Mouse (Mus musculus) intestine, postnatal 0 days (tissue): Measurements from ENCODE around the gene Rnaseh2a. TPM values are rescaled to one million over a fixed set of nuclear protein-coding genes. Genes with fewer than 3 reads are reported as not detected.

Source experiments
- ATAC-seq: fragments of 200-750 bp; cut with Nextera tagmentation; 2 replicates; pipeline ENCODE4 v1.8.0; 2017; ENCODE audit warnings: mild to moderate bottlenecking, moderate TSS enrichment, moderate library complexity
- H3K27ac ChIP-seq: fragments of 300-500 bp; sonication (generic); 2 replicates; pipeline ENCODE4 v1.5.1; 2014; ENCODE audit warnings: mild to moderate bottlenecking, low read depth, low read length, moderate library complexity
- H3K27me3 ChIP-seq: fragments of 300-500 bp; sonication (generic); replicated peaks from 2 replicates; pipeline ENCODE4 v1.6.1; 2014; ENCODE audit warnings: low read length, mixed read lengths; ENCODE audit not compliant: control insufficient read depth, insufficient read depth
- H3K36me3 ChIP-seq: fragments of 300-500 bp; sonication (generic); 2 replicates; pipeline ENCODE4 v1.6.1; 2014; ENCODE audit warnings: mild to moderate bottlenecking, moderate library complexity; ENCODE audit not compliant: control insufficient read depth, insufficient read depth
- H3K4me1 ChIP-seq: fragments of 300-500 bp; sonication (generic); replicated peaks from 2 replicates; pipeline ENCODE4 v1.6.1; 2014; ENCODE audit warnings: antibody characterized with exemption, low read length, mixed read lengths; ENCODE audit not compliant: control insufficient read depth, insufficient read depth
- H3K4me2 ChIP-seq: fragments of 300-500 bp; sonication (generic); replicated peaks from 2 replicates; pipeline ENCODE4 v1.6.1; 2014; ENCODE audit warnings: low read depth, mild to moderate bottlenecking, moderate library complexity
- H3K4me3 ChIP-seq: fragments of 300-500 bp; sonication (generic); 2 replicates; pipeline ENCODE4 v1.5.1; 2014; ENCODE audit warnings: low read depth, low read length
- H3K9ac ChIP-seq: fragments of 300-500 bp; sonication (generic); 2 replicates; pipeline ENCODE4 v1.6.1; 2014; ENCODE audit warnings: mild to moderate bottlenecking, low read depth, low read length
- H3K9me3 ChIP-seq: fragments of 300-500 bp; sonication (generic); 2 replicates; pipeline ENCODE4 v1.6.1; 2016; ENCODE audit warnings: mixed run types; ENCODE audit not compliant: control insufficient read depth
- CTCF ChIP-seq: sonication (generic); IDR thresholded peaks from 2 replicates; pipeline ENCODE4 v1.5.1; 2016; ENCODE audit warnings: low read depth, mild to moderate bottlenecking, control low read depth, antibody characterized with exemption, moderate library complexity
- WGBS: fragments of 180-500 bp; shearing (Covaris S2); extraction: QIAGEN DNeasy Blood & Tissue Kit; methylation state at CpG from one replicate; pipeline ENCODE4 v1.1.7; 2014; 5-methylcytosine and 5-hydroxymethylcytosine counted together
- polyA plus RNA-seq: library from polyadenylated mRNA; unstranded; fragments of >200 nt; fragmentation: Nextera tagmentation; extraction: Ambion mirVana; gene quantifications from 2 replicates; pipeline ENCODE4 v1.2.1, GENCODE M21; 2015

The Rnaseh2a gene
- polyA plus RNA-seq, 1 experiment from 2014 or later: 53.2 TPM

- Histone ChIP-seq H3K4me1 (no peaks in the 10 kb centered on the region), H3K9me3 (no peaks in the 10 kb centered on the region), H3K36me3 (no peaks in the 10 kb centered on the region), H3K4me2 (peak within 1 kb of the TSS; percentile 62), H3K9ac (no peak within 1 kb of the TSS), H3K4me3 (peak within 1 kb of the TSS; percentile 35), H3K27ac (no peak within 1 kb of the TSS), H3K27me3 (peaks cover 61% of the 10 kb centered on the region)
- peak; percentile 77 for TF ChIP-seq CTCF
- peak; percentile 36; the same call in 1 of the 2 replicates for ATAC-seq
- WGBS: under 1% methylated on average over 48 of the region's 50 CpGs
These were observed 32.5 kb downstream of the Rnaseh2a start, which contains the start of gene Mast1 for GRCm38 (mm10) chr8:84936962-84937546. Gene Mast1, minus strand, starts transcription at chr8:84937359.

- Histone ChIP-seq H3K4me3 (peak overlapping the region; percentile 35), H3K4me2 (peak overlapping the region; percentile 62), H3K36me3 (no peaks in the 10 kb centered on the region), H3K9ac (no peak overlapping the region), H3K9me3 (no peaks in the 10 kb centered on the region), H3K4me1 (no peaks in the 10 kb centered on the region), H3K27ac (no peak overlapping the region), H3K27me3 (peaks cover 62% of the 10 kb centered on the region)
- no peak for TF ChIP-seq CTCF
- WGBS: 25% methylated on average over 23 of the region's 23 CpGs
- no peak; the same call in 1 of the 2 replicates for ATAC-seq
These were observed 33.3 kb downstream of the Rnaseh2a start for GRCm38 (mm10) chr8:84936041-84936961.

GRCm38 (mm10) chr8:84935489-84935888 is 34.1 kb downstream of the Rnaseh2a start:
- ATAC-seq: peak; percentile 34; the same call in 1 of the 2 replicates
- WGBS: 8% methylated on average over 14 of the region's 14 CpGs
- H3K9me3 ChIP-seq: no peaks in the 10 kb centered on the region

GRCm38 (mm10) chr8:84934860-84935259 is 34.7 kb downstream of the Rnaseh2a start:
- under 1% methylated on average over 15 of the region's 15 CpGs for WGBS
- H3K4me3 ChIP-seq: no peak overlapping the region
- no peak for TF ChIP-seq CTCF
- ATAC-seq: no peak
- peaks cover 71% of the 10 kb centered on the region for H3K27me3 ChIP-seq
- H3K4me1 ChIP-seq: no peaks in the 10 kb centered on the region
- no peaks in the 10 kb centered on the region for H3K36me3 ChIP-seq
- H3K4me2 ChIP-seq: no peak overlapping the region
- H3K9ac ChIP-seq: no peak overlapping the region
- H3K9me3 ChIP-seq: no peaks in the 10 kb centered on the region
- H3K27ac ChIP-seq: no peak overlapping the region

More at GRCm38 (mm10) chr8:84935489-84935888, 34.1 kb downstream of the Rnaseh2a start:
- Histone ChIP-seq H3K4me3 (no peak overlapping the region), H3K27ac (no peak overlapping the region), H3K36me3 (no peaks in the 10 kb centered on the region), H3K4me2 (no peak overlapping the region), H3K4me1 (no peaks in the 10 kb centered on the region), H3K9ac (no peak overlapping the region), H3K27me3 (peaks cover 66% of the 10 kb centered on the region)
- no peak for TF ChIP-seq CTCF

- H3K27ac ChIP-seq: no peak overlapping the region
- no peak for TF ChIP-seq CTCF
- 76% methylated on average over 16 of the region's 16 CpGs for WGBS
- H3K4me1 ChIP-seq: no peaks in the 10 kb centered on the region
- no peak overlapping the region for H3K4me3 ChIP-seq
- no peak for ATAC-seq
- H3K27me3 ChIP-seq: peaks cover 74% of the 10 kb centered on the region
- H3K4me2 ChIP-seq: no peak overlapping the region
- no peaks in the 10 kb centered on the region for H3K36me3 ChIP-seq
- H3K9ac ChIP-seq: no peak overlapping the region
- H3K9me3 ChIP-seq: no peaks in the 10 kb centered on the region
These were observed 35.6 kb downstream of the Rnaseh2a start for GRCm38 (mm10) chr8:84933767-84934559.
